Mouse (Mus musculus) left cerebral cortex, postnatal 4 days (tissue): ENCODE results near the gene Col25a1. TPM values are rescaled to one million over a fixed set of nuclear protein-coding genes. Genes with fewer than 3 reads are reported as not detected.

Experiments
- DNase-seq: peaks from one replicate; pipeline ENCODE4 v3.0.0-alpha.2; 2022
- intact Hi-C: fragments of 180-260 bp; cut with DNase I; formaldehyde crosslinking; loops from one replicate; pipeline ENCODE4 v1.15.1; 2025
- total RNA-seq, 2 experiments: library from RNA; stranded (reverse); gene quantifications; 2 replicates each; pipeline ENCODE4 v1.2.3; 2021

Gene Col25a1
- total RNA-seq, 2 experiments from 2014 or later, result 13.0 to 15.9 TPM

DNA sequence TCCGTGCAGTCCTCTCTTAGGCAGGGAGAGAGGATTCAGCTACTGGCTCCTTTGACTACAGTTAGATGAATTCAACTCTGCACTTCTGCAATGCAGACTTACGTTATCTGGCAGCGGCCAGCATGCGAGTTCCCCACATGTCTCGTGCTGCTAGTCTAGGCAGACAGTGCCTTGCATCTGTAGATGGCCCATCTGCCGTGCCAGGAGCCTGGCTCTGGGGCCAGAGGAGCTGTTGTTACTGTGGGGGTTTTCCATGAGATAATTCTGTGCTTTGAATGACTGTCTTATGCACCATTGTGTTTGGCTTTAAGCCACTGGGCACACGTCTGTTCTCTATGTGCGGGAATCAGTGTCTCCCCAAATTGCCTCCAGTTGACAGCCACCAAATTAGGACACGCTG is 173.5 kb downstream of the Col25a1 start:
- DNase-seq, result peak; percentile 80
- intact Hi-C loops, result no loop called here

DNA sequence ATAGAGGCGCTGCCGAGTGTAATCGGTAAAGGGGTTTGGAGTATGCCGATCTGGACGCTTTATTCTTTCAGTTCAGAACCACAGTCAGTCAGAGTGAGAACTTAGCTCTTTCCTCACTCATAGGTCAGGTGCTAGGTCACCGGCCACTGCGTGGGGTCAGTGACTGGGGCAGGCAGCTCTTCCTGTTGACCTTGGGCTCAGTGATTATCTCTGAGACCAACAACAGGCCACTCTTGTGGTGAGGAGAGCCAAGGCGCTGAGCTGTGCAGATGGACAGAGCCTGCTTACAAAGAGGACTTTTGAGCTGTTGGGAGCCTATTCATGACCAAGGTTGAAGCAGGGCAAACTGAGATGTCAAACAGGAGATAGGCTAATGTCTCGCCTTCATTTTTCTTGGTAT is 174.4 kb downstream of the Col25a1 start:
- intact Hi-C loops, result no loop called here
- no peak for DNase-seq

DNA sequence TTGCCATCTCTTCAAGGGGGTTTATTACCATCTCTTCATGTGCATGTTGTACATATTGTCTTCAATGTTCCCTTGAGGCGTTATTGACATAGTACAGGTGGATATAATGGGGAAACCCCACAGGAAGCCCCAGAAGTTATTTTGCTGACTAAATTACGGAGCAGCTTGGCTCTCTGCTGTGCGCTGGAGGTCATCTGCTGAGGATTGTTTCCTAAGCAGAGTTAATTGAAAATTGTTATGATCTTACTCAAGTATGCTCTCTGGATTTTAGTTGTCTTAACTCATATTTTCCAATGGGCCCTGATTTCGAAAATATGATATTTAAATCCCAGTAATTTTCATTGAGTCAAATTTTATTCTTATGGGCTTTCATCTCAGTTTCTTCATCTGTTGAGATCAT is 178.0 kb downstream of the Col25a1 start:
- intact Hi-C loops, result no loop called here

DNA sequence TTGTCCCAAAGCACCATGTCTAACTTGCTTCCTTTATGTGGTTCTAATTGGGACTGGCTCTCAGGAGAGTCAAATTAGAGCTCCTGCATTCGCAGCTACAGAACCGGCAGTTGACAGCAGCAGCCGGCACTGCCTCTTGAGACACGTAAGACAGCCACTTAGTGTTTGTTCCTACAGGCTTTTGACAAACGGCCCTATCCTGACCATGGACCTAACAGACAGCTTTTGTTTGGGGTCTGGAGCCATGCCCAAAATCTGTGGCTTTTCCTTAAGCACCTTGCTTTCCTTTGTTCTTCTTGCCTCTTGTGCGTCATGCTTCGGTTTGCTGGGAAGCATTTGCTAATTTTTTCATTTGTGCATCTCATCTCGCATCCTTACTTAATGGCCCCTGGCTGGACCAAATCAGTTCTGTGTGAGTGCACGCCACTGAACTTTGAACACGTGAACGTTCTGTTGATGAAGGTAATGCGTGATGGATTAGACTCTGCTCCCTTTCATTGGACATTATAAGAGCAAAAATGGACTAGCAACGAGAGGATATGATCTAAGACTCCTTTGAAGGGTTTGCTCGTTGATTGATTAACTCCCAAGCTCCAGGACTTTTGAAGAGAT is 179.5 kb downstream of the Col25a1 start:
- intact Hi-C loops, result no loop called here
- peak; percentile 20 for DNase-seq

More for the DNA sequence above, 178.0 kb downstream of the Col25a1 start:
- DNase-seq, result no peak

DNA sequence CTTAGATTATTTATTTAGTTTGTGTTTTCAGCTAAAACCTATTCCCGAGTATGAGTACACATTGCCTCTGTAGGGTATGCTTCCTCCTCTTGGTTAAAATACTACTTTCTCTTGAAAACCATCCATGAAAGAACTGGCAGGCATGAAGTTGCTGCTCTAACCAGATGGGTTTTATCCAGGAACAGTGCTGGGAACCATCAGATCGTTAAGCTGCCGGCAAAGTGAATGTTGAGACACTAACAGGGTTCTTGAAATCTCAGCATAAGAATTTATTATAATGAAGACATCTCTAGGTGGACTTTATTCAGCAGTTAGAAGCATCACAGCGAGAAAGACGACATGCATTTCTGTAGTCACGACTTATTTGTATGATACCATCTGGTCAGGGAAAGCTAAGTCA is 181.9 kb downstream of the Col25a1 start:
- DNase-seq, result no peak
- intact Hi-C loops, result no loop called here

DNA sequence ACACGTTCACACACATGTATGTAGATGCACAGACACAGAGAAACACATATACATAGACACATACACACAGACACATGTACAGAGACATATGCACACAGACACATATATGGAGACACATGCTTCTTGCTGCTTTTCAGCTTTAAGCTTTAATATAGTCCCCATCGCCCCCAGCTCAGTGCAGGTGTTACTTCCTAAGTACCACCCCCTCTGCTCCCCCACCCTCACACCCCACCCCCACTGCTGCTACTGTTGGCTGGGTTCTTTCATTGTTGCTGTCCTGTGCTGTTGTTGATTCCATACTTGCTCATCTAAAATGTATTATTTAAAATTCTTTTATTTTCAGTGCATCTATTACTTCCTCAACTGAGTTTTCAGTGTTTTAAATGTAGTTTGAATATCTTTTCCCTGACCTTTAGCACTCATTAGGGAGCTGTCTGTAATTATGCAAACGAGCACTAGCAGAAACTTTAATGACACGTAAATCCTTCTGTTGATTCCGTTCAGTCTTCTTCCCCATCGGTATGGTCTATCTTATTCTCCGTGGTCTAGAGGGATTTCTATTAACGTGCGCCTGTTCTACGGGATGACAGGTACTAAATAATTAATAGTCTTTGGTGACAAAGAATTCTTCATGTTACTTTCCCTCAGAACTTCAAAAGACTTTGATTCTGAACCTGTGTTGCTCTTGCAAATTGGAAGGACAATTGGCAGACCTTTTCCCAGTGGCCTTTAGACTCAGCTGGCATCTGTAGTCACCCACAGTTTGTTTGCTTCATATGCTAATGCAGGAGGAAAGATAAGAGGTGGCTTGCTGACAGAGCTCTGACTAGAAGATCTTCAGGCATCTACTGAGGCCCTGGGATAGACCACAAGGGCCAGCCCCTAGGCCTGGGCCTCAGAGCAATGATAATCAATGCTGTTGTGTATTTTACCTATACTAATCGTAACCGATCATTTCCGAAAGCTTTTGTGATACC is 196.0 kb downstream of the Col25a1 start:
- no peak for DNase-seq
- intact Hi-C loops, result no loop called here

DNA sequence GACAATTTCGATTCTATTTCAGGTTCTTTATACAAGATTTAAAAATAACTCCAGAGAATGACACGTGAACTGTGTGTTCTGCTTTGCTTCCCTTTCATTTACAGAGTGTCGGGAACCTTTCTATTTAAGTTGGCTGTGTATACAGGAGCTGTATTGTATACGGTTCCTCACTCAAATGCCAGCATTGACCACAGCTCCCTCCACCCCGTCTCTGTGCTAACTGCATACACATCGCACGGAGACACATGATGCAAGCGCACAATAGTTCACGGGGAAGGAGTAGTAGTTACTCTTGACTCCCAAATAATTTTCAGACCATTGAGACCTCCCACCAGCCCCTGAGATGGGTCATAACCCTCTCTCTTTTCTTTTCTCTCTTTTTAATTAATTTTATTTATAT is 197.6 kb downstream of the Col25a1 start:
- DNase-seq, result no peak
- intact Hi-C loops, result no loop called here

DNA sequence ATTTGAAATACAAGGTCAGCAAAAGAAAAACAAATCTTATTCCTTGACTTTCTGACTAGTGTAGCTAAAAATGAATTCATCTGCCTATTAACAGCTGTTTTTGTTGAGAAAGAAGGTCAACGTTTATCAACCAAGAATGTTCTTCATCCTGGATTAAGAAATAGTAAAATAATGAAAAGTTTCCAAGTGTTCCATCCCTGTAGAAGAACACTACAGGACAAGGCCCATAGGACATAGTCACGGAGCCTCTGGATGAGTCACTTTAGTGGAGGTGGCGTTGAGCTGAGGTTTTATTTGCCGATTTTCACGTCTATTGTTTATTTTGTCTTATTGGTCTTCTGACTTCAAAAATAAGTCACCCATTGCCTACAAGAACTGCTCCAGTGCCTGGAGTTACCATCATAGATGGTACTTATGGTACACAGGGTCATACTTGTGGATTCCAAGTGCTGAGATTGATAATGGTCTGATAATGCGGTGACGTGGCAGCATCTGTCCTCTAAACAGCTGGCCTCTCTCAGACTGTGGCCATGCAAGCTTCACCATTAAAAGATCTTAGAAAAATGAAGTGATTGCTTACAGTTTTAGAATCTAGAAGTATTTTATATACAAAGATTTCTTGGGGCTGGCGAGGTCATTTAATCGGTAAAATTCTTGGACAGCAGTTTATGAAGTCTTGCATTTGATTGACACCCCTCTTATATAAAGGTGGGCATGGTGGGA is 198.7 kb downstream of the Col25a1 start:
- DNase-seq, result no peak
- intact Hi-C loops, result no loop called here

DNA sequence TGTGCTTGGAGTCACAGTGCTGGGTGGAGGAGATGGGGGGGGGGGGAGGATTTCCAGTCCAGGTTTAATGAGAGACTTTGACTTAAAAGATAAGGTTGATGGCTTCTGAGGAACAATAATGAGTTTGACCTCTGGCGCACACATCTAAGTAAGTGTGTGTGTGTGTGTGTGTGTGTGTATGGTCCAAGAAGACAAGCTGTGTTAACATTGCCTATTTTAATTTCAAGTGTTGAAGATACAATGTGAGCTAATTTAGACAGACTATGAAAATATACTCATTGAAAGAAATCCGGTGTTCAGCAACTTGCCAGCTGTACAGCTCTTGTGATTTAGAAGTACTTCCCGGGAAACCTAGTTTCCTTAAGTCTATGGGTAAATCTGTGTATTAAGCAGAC is 199.3 kb downstream of the Col25a1 start:
- intact Hi-C loops, result no loop called here
- no peak for DNase-seq

DNA sequence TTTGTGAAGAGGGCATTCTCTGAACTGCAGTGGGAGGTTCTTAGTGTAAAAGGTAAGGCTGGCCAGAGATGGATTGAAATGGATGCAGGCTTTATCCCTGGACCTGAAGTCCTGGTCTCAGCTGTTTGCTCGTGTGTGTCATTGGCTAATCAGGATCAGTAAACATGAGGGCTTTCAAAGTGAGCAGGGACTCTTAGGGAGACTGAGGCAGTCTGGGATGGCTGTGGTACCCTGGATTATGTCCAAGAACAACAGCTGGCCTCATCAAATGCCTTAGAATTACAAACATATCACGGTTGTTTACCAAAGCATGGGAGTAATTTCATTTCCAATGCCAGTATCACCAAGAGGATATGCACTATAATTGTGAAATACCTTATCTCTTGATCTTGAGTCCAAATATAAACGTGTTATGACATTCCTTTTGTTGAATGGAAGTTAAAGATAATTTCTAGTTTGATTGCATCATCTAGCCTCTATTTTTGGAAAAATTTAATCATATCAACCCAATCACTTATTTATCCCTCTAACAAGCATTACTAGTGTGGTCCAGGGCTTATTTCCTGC is 201.1 kb downstream of the Col25a1 start:
- no peak for DNase-seq
- intact Hi-C loops, result no loop called here

DNA sequence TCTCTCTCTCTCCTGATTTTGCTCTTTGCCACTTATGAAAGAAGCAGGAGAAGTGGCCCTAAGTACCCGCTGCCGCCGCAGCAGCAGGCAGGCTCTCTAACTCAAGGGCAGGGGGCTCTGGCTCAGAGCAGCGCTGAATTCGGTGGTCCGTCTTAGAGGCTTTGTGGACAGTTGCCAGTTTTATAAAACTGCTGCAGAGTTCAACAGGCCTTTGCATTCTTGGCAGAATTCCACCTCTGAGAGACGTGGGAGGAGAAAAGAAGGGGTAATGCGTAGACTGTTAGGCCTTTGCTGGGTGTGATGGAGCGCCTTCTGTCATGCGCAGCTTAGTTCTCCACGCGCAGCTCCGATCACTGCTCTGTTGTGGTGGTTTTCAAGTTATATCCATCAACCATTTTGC is 206.6 kb downstream of the Col25a1 start:
- intact Hi-C loops, result no loop called here
- peak; percentile 29 for DNase-seq

DNA sequence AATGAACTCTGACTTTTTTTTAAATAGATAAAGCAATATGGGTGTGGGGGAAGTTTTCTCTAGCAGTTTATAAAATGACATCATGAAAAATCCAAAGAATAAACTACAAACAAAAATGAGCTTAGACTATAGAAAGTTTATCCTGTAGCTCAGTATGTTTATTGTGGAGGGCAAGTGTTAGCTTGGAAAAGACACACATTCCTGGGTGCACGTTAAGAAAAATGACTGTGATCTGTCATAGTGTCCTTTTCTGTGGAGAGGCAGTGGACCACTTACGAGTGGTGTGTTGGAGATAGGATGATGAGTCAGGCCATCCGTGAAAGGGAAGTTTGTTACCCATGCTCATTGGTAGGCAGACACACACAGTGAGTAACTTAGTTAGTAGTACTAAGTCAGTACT is 207.1 kb downstream of the Col25a1 start:
- intact Hi-C loops, result no loop called here

DNA sequence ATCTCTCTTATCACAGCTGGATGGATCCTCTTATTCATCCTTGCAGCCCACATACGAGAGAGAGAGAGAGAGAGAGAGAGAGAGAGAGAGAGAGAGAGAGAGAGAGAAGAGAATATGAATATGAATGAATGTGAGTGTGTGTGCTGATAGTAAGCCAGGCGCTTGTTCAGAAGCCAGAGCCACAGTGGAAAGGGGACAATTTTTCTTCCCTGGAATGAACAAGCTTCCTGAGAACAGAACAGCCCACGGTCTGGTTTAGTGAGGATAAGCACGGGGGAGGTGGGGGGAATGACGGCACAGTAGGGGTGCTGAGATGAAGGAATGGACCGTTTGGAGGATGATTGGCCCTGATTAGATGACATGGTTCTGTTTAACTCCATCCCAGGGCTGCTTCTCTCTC is 218.9 kb downstream of the Col25a1 start:
- intact Hi-C loops, result no loop called here
- no peak for DNase-seq

More for the DNA sequence above, 207.1 kb downstream of the Col25a1 start:
- DNase-seq, result no peak

DNA sequence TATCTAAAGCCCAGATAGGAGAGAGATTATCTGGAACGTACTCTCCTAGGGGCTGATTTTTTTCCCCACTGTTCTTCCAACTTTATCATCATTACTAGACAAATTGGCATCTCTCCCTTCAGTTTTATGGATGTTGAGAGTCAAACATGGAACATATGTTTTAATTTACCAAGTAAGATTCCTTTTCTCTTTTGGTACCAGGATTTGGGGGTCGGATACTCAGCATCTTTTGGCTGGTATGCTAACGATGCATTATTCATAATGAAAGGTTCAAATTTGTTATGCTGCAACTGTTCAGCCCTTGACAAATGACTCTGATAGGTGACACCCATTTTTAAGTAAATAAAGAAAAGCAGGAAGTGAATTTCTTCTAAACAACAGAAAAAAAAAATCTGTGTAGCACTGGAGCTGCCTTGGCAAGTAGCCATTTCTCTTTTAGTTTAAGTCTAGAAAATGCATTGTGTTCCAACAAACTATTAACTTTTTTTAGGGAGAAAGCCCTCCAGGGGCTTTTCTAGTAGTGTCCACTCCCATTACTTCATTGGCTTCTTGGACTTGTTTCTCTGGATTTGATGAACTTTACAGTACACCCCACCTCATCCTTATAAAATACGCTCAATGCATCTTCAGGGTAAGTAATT is 223.2 kb downstream of the Col25a1 start:
- intact Hi-C loops, result no loop called here
- no peak for DNase-seq

DNA sequence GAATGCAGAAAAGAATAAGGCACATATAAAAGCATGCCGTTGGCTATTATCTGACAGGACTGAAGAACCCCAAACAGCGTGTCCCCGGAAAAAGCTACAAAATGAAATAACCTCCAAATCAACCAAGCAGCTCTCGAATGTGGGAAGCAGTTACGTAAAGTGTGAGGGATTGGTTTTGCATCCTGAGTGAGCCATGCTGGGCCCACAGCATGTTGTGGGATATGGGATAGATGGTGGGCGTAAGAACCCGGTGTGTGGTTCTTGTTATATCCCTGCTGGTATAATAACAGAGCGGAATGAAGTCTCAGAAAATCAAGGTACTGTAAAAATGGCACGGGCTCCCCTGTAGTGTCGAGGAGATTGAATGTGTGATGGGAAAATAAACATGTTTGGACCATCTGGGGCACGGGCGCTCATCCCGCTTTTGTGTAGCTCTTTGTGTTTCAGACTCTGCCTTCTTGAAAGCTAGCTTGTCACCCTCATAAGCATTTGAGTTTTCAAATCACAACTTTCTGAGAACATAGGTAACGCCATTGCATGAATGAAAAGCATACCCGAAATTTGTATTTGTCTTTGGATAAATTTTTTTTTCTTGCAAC is 225.4 kb downstream of the Col25a1 start:
- intact Hi-C loops, result no loop called here
- DNase-seq, result no peak

DNA sequence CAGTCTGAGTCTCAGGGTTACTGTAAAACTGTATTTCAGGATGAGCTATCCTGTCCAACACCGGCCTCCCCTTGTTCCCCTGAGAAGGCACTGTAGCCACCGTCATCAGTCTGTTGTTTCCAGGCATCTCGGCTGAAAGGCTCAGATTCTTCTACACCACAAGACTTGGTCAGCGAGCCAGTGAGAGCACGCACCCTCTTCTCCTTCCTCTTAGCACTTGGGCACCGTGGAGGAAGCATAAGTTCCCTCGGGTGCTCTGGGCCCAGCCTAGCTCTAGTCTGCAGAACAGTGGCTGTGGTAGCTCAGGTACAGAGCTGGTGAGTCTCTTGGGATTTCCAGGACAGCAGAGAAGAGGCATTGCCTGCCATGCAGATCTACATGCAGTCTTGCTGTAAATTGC is 229.5 kb downstream of the Col25a1 start:
- DNase-seq, result no peak
- intact Hi-C loops, result no loop called here

DNA sequence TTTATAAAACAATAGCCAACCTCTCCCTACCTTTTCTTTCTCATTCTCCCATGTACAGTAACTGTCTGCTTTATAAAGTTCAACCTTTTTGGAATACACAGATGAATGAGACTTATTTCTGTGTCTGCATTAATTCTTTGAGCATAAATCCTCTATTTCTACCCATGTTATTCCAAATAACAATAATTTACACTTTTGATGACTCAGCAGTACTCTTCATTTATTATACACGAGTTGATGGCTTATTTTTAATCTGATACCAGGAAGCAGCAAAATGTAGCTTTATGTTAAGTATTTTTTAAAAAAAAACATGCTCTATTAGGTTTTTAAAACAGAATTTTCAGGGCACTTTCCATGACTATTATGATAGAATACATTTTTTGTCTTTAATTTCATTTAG is 230.6 kb downstream of the Col25a1 start:
- DNase-seq, result no peak
- intact Hi-C loops, result no loop called here

DNA sequence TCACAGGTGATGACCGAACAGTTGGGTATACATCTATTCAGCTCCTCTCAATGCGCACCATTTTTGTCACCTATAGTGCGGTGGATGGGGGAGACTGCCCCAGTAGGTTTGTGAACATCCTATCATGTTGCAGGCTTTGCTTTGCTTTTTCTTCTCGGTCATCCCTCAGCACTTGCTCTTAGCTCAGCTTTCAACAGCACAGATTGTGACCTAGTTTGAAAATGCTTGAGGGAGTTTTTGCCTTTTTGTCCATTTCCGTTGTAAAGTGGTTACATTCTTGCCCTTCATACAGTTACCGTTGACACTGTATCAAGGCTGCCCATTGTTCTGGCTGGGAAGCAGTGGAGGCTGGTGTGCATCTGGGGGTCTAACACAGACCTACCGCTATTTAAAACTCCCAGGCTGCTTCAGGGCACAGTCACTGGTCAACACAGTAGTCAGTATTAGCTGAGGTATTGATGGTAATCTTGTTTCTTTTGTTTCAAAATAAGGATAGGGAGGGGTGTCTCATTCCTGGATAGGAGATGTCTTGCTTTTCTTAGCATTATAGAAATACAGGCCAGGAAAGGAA is 231.6 kb downstream of the Col25a1 start:
- DNase-seq, result no peak
- intact Hi-C loops, result no loop called here

DNA sequence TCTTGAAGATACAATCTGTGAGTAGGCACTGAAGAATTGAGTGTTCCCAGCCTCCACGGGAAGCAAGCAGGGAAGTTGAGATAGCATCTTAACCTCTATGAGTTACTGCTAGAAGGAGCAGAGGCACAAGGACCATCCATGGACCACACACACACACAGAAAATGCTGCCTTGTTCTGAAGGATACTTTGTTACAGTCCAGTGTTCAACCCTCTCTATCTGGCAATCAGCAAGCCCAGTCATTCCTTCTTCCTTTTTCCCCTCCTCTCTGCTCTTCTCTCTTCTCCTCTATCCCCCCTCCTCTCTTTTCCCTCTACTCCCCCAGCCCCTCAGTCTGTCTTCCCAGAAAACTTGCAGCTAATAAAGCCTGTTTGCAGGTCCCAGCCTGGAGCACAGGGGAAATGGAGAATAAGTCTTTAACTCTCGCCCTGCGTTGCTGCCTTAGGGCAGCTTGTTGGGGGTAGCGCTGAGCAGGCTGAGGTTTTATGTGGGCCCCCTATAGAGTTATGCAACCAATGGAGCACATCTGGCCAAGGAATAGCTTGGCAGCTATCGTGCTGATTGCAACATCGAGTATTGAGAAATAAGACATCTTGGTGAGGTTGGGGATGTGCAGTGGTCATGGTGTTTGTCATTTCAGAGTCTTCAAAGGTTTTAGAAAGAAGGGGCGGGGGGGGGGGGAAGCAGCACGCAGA is 235.8 kb downstream of the Col25a1 start:
- intact Hi-C loops, result no loop called here
- DNase-seq, result no peak
